Mouse (Mus musculus): ENCODE results near the gene Rpl23. TPM values are rescaled to one million over a fixed set of nuclear protein-coding genes. Genes with fewer than 3 reads are reported as not detected.

The Rpl23 gene
- polyA plus RNA-seq (2015; fragmentation: Nextera tagmentation; extraction: Ambion mirVana) = 327 and 370 TPM in 2 replicates

DNA sequence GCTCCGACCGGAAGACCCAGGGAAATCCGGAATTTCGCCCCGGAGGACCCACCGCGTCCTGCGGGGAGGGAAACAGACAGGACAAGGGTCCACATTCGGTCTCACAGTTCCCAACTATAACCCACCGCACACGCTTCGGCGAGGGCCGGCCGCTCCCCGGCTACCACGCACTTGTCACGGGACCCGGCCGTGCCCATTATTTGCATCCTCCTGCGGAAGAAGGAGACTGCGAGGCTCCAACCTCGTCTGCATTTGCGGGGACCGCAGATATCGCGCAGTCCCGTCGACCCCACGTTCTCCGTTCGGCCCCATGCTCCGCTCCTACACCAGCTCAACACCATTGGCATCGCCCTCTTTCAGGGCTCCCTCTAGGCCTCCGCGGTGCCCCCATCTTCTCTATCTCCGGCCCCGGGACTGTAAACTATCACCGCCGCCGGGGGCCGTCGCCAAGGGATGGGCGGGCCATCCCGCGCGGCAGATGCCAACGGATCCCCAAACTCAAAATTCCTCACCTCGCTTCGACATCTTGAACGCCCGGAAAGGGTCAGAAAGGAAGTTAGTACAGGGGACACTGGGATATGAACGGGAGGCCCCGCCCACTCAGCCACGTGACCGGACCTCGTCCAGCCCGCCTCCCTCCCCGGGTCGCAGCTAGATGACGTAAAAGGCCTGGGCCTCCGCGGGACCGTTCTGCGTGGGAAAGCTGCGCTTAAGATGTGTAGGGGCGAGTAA is at the start of gene Rpl23:
Rpl23 (minus strand) TSS at position 606 of the 732 bp plus-strand sequence.
- peak within 1 kb of the TSS; percentile 68 for H3K4me2 ChIP-seq (replicated peaks)
- peaks cover 30% of the 10 kb centered on the region for H3K4me1 ChIP-seq
- H3K9me3 ChIP-seq = no peaks in the 10 kb centered on the region
- peak within 1 kb of the TSS; percentile 91 for H3K27ac ChIP-seq (replicated peaks)
- H3K36me3 ChIP-seq = peaks cover 35% of the 10 kb centered on the region
- peak; percentile 95 for ATAC-seq (replicated peaks)
- no peaks in the 10 kb centered on the region for H3K27me3 ChIP-seq
- peak within 1 kb of the TSS; percentile 87 for H3K4me3 ChIP-seq
- WGBS = under 1% methylated on average over 67 of the region's 67 CpGs
- H3K9ac ChIP-seq (replicated peaks) = peak within 1 kb of the TSS; percentile 96

DNA sequence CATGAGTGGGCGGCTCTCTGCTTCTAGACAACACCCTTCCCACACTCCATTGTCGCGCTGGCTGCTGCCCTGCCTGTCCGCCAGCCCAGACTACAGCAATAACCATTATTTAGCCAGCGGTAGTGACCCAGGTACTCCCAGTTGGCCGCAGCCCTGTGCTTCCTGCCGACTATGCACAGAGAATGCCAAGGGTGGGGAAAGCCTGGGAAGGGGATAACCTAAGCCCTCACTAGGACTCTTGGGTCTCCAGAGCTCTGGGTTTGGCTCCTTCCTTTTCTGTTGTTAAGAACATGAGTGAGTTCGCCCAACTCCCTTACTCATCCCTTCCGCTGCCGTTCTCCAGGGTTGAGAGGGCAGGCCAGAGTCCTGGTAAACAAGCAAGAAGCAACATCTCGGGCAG is 49.8 kb upstream of the Rpl23 start:
- 82% methylated on average over 11 of the region's 11 CpGs for WGBS
- Histone ChIP-seq H3K9me3 (no peaks in the 10 kb centered on the region), H3K36me3 (peaks cover 42% of the 10 kb centered on the region)

DNA sequence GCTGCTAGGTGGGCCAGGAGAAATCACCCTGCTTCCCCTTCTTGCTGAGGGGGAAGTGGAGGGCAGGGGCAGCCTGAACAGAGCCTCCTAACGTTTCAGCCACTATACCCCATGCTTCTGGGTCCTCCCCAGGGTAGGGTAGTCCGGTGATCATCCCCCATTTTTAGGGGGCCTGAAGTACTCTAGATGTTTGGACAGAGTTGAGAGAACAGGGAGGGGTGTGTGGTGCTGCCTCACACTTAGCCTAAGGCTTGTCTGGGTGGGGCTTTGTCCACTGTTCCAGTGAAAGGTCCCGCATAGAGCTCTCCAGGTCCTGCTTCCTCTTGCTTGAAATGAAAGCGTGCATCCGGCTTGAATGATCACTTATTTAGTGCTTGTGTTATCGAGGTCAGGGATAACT is 48.3 kb upstream of the Rpl23 start:
- Histone ChIP-seq H3K27me3 (no peaks in the 10 kb centered on the region), H3K4me3 (no peak overlapping the region), H3K27ac (replicated peaks) (no peak overlapping the region), H3K9me3 (no peaks in the 10 kb centered on the region), H3K4me1 (no peaks in the 10 kb centered on the region), H3K36me3 (peaks cover 49% of the 10 kb centered on the region), H3K9ac (replicated peaks) (no peak overlapping the region), H3K4me2 (replicated peaks) (no peak overlapping the region)
- 89% methylated on average over 6 of the region's 6 CpGs for WGBS
- no peak for ATAC-seq (replicated peaks)

More for the DNA sequence above, 49.8 kb upstream of the Rpl23 start:
- H3K9ac ChIP-seq (replicated peaks) = no peak overlapping the region
- H3K4me3 ChIP-seq = no peak overlapping the region
- no peak for ATAC-seq (replicated peaks)
- no peak overlapping the region for H3K27ac ChIP-seq (replicated peaks)
- H3K27me3 ChIP-seq = no peaks in the 10 kb centered on the region
- no peak overlapping the region for H3K4me2 ChIP-seq (replicated peaks)
- no peaks in the 10 kb centered on the region for H3K4me1 ChIP-seq

DNA sequence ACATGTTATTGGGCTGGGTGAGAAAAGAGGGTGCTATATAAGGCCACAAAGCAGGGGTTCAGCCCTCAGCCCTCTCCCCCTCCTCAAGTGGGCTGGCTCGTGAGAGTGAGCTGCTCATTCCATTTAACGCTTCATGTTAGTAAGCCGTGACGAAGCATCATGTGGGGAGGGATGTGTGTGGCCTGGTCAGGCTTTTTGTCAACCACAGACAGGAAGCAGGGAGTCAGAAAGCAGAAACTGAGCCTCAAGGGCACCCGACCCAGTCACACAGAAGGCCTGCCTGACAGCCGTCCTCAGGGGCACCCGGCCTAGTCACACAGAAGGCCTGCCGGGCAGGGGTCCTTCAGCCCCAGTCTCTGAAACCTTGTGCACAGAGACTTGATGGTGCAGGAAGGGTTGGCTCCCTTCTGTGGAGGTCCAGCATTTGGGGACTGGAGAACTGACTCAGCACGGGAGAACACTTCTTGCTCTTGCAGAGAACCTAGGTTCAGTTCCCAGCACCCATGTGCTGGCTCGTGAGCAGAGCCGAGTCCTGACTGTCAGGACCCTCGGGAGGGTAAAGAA is 47.8 kb upstream of the Rpl23 start:
- no peaks in the 10 kb centered on the region for H3K9me3 ChIP-seq
- no peak for ATAC-seq (replicated peaks)
- no peak overlapping the region for H3K4me2 ChIP-seq (replicated peaks)
- H3K4me1 ChIP-seq = no peaks in the 10 kb centered on the region
- WGBS = 89% methylated on average over 12 of the region's 12 CpGs
- H3K9ac ChIP-seq (replicated peaks) = no peak overlapping the region
- H3K4me3 ChIP-seq = no peak overlapping the region
- peaks cover 49% of the 10 kb centered on the region for H3K36me3 ChIP-seq
- H3K27ac ChIP-seq (replicated peaks) = no peak overlapping the region
- no peaks in the 10 kb centered on the region for H3K27me3 ChIP-seq

GRCm38 (mm10) chr11:97829365-97829764 is 47.1 kb upstream of the Rpl23 start:
- no peak overlapping the region for H3K4me3 ChIP-seq
- H3K9ac ChIP-seq (replicated peaks) = no peak overlapping the region
- no peaks in the 10 kb centered on the region for H3K4me1 ChIP-seq
- no peak overlapping the region for H3K4me2 ChIP-seq (replicated peaks)
- no peaks in the 10 kb centered on the region for H3K27me3 ChIP-seq
- no peak for ATAC-seq (replicated peaks)
- no peak overlapping the region for H3K27ac ChIP-seq (replicated peaks)
- H3K36me3 ChIP-seq = peaks cover 49% of the 10 kb centered on the region
- 95% methylated on average over 7 of the region's 7 CpGs for WGBS
- H3K9me3 ChIP-seq = no peaks in the 10 kb centered on the region

DNA sequence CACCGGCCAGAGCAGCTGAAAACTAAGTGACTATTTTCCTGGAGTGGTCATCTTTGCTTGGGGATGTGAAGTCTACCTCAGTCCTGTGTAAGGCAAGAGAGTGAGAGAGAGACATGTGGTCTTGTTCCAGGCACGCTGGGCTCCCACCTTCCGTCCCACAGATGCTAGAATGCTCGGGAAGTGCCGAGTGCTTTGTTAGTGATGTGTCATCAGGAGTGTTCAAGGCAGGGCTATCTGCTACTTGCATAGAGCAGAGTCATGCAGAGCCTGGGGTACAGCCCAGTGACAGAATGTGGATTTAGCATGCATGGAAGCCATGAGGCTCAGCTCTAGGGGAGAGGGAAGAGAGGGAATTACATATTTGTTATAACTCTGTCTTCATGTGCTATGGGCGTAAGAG is 45.4 kb upstream of the Rpl23 start:
- Histone ChIP-seq H3K27ac (replicated peaks) (no peak overlapping the region), H3K27me3 (no peaks in the 10 kb centered on the region), H3K9ac (replicated peaks) (no peak overlapping the region), H3K4me2 (replicated peaks) (no peak overlapping the region), H3K4me3 (no peak overlapping the region), H3K36me3 (peaks cover 43% of the 10 kb centered on the region), H3K4me1 (no peaks in the 10 kb centered on the region), H3K9me3 (no peaks in the 10 kb centered on the region)
- WGBS = 90% methylated on average over 6 of the region's 6 CpGs
- ATAC-seq (replicated peaks) = no peak

DNA sequence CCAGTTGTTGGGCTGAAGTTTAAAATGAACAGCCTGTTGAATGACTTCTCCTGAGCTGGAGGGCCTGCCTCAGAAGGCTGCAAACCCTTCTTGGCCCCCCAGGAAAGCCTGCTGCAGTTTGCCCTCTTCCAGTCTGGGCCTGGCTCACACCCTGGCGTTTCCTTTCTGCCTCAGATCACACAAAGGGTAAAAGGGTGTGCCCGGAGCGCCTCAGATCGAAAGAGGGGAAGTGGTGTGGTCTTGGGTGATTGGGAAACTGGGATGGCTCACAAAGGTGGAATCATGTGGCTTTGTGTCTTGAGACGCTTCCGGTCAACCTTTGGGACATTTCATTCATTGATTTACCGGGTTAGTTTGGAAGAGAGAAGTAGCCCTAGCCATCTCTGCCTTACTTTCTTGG is 44.2 kb upstream of the Rpl23 start:
- Histone ChIP-seq H3K27ac (replicated peaks) (no peak overlapping the region), H3K36me3 (peaks cover 43% of the 10 kb centered on the region), H3K9ac (replicated peaks) (no peak overlapping the region), H3K4me1 (no peaks in the 10 kb centered on the region), H3K4me3 (no peak overlapping the region), H3K4me2 (replicated peaks) (no peak overlapping the region), H3K27me3 (no peaks in the 10 kb centered on the region), H3K9me3 (no peaks in the 10 kb centered on the region)
- ATAC-seq (replicated peaks) = no peak
- 75% methylated on average over 7 of the region's 7 CpGs for WGBS

DNA sequence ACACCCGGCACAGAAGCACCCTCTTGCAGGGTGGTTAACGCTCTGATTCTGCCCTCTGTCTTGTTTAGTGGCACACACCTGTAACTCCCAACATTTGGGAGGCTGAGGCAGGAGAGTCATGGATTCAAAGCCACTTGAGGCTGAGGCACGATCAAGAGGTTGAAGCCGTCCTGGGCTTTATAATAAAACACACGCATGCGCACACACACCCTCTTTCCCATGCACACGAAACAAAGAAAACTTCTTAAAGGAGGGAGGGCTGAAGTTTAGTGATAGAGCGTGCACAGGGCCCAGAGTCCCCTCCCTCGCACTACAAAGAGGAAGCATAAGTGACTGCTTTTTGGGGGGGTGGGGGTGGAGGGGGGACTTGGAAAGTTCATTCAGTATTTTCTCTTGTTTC is 43.7 kb upstream of the Rpl23 start:
- no peaks in the 10 kb centered on the region for H3K4me1 ChIP-seq
- H3K9me3 ChIP-seq = no peaks in the 10 kb centered on the region
- H3K4me2 ChIP-seq (replicated peaks) = no peak overlapping the region
- 75% methylated on average over 9 of the region's 9 CpGs for WGBS
- no peaks in the 10 kb centered on the region for H3K27me3 ChIP-seq
- no peak overlapping the region for H3K4me3 ChIP-seq
- H3K27ac ChIP-seq (replicated peaks) = no peak overlapping the region
- ATAC-seq (replicated peaks) = no peak
- no peak overlapping the region for H3K9ac ChIP-seq (replicated peaks)
- H3K36me3 ChIP-seq = peaks cover 43% of the 10 kb centered on the region

GRCm38 (mm10) chr11:97825295-97825694 is 43.1 kb upstream of the Rpl23 start:
- Histone ChIP-seq H3K27ac (replicated peaks) (no peak overlapping the region), H3K4me3 (no peak overlapping the region), H3K4me2 (replicated peaks) (no peak overlapping the region), H3K36me3 (peaks cover 47% of the 10 kb centered on the region), H3K4me1 (no peaks in the 10 kb centered on the region), H3K9me3 (no peaks in the 10 kb centered on the region), H3K9ac (replicated peaks) (no peak overlapping the region), H3K27me3 (no peaks in the 10 kb centered on the region)
- WGBS = 91% methylated on average over 10 of the region's 10 CpGs
- no peak for ATAC-seq (replicated peaks)

DNA sequence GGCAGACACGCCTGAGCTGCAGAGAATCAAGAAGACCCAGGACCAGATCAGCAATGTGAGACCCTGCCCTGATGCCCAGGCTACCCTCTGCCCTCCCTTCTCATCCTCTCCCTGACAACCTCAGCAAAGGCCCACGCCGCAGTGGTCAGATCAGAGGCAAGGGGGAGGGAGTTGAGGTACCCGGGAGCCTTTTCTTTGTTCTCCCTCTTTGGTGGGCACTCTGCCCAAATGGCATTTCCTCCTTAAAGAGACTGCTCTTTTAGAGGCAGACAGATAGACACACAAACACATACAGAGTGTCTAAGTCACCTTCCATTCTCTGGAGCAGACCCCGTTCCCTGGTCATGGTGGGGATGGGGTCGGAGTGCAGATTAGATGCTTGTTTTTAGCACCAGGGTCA is 42.7 kb upstream of the Rpl23 start:
- H3K9me3 ChIP-seq = no peaks in the 10 kb centered on the region
- no peak overlapping the region for H3K9ac ChIP-seq (replicated peaks)
- no peaks in the 10 kb centered on the region for H3K4me1 ChIP-seq
- no peak overlapping the region for H3K4me3 ChIP-seq
- no peaks in the 10 kb centered on the region for H3K27me3 ChIP-seq
- no peak for ATAC-seq (replicated peaks)
- H3K4me2 ChIP-seq (replicated peaks) = no peak overlapping the region
- 54% methylated on average over 6 of the region's 6 CpGs for WGBS
- H3K27ac ChIP-seq (replicated peaks) = no peak overlapping the region
- H3K36me3 ChIP-seq = peaks cover 49% of the 10 kb centered on the region

DNA sequence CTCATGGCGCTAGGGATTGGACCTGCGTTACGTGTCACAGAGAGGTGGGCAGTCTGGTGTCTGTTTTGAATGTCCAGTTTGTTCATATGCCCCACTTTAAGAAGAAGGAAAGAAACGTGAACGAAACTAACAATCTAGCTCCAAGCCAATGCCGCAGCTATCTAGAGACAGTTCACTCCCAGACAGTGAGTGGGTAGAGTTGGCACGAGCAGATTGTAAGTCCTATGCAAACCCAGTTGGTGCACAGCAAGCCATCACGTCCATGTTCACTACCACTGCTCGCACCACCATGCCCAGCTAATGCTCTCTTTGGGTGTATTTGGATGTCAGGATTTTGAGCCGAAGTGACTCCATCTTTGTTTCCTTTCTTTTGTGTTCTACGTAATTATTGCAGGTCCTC is 41.9 kb upstream of the Rpl23 start:
- no peaks in the 10 kb centered on the region for H3K9me3 ChIP-seq
- WGBS = 94% methylated on average over 11 of the region's 11 CpGs
- H3K4me2 ChIP-seq (replicated peaks) = no peak overlapping the region
- no peak for ATAC-seq (replicated peaks)
- H3K4me3 ChIP-seq = no peak overlapping the region
- no peak overlapping the region for H3K9ac ChIP-seq (replicated peaks)
- no peak overlapping the region for H3K27ac ChIP-seq (replicated peaks)
- peaks cover 46% of the 10 kb centered on the region for H3K36me3 ChIP-seq
- peaks cover 1% of the 10 kb centered on the region; the same call in 1 of the 2 replicates for H3K4me1 ChIP-seq
- no peaks in the 10 kb centered on the region for H3K27me3 ChIP-seq

DNA sequence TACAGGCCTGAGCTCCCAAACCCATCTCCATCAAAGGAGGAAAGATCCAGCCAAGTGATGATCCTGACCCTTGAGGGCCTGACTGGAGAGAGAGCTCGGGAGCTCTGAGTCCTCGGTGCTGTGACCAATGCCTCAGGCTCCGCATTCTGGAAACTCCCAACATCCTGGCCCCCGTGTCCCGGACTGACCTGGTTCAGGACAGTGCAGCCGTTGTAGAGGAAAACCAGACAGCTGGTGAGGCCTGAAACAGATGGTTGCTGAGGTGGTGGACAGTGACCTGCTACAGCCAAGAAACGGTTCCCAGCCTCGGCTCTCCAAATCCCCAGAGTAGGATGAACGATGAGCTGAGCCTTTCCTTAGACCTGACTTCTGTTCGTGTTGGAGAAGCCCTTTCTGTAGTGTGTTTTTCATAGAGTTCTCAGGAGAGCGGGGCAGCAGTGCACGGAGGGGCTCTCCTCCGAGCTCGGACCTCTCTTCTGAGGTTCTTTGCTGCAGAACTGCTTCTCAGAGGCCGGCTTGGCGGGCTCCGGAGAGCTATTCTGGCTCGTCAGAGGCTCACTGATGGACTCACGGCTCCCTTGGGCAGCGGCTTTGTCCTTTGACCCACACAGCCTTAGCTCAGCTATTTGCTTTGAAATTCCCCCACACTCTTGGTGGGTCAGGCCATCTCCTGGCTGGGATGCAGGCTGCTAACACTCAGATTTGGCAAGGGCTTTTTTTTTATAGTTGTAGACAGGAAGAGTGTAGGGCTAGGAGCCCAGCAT is 40.8 kb upstream of the Rpl23 start:
- H3K9ac ChIP-seq (replicated peaks) = no peak overlapping the region
- no peaks in the 10 kb centered on the region for H3K27me3 ChIP-seq
- peaks cover 13% of the 10 kb centered on the region for H3K4me1 ChIP-seq
- no peak for ATAC-seq (replicated peaks)
- no peak overlapping the region for H3K27ac ChIP-seq (replicated peaks)
- H3K4me2 ChIP-seq (replicated peaks) = no peak overlapping the region
- H3K9me3 ChIP-seq = no peaks in the 10 kb centered on the region
- H3K36me3 ChIP-seq = peaks cover 43% of the 10 kb centered on the region
- H3K4me3 ChIP-seq = no peak overlapping the region
- WGBS = 84% methylated on average over 20 of the region's 20 CpGs

All from forebrain, embryonic 15.5 days (tissue).